In genomic region chr15:6882180-6882579, GRCm38 (mm10) we compare ENCODE assay signal across 10 mouse cellular contexts. TPM values are rescaled to one million over a fixed set of nuclear protein-coding genes. Genes with fewer than 3 reads are reported as not detected.
DNase-seq lines count a peak whose midpoint lies in the region; ATAC-seq and TF ChIP-seq lines count a peak whose summit lies in the region.
"Had no signal": no experiment of that assay in that cellular context is flagged by ENCODE, and none has a peak within 500 bp of the region (broad histone marks: within the 10 kb centered on the region; RNA-seq: fewer than 3 reads in every experiment).

No protein-coding gene starts in this region.

- 39% methylated on average over 7 of the region's 7 CpGs for WGBS in embryonic facial prominence, embryonic 11.5 days
- 24% methylated on average over 7 of the region's 7 CpGs for WGBS in liver, postnatal 0 days (ENCODE audit: insufficient replicate concordance)

- H3K36me3 ChIP-seq in megakaryocyte, embryonic 14.5 days (replicated peaks; ENCODE audit: low read length) = no peaks in the 10 kb centered on the region
- H3K36me3 ChIP-seq in embryonic facial prominence, embryonic 11.5 days (replicated peaks; ENCODE audit: control insufficient read depth, insufficient read depth, low read depth, low read length) = no peaks in the 10 kb centered on the region
- no peaks in the 10 kb centered on the region for H3K36me3 ChIP-seq in liver, postnatal 0 days (replicated peaks; ENCODE audit: insufficient read depth, low read length)
- H3K36me3 ChIP-seq: G1E had no signal

- H3K9ac ChIP-seq in embryonic facial prominence, embryonic 11.5 days (replicated peaks; ENCODE audit: low read length) = no peak overlapping the region
- H3K9ac ChIP-seq in liver, postnatal 0 days (replicated peaks) = no peak overlapping the region

- H3K27me3 ChIP-seq in megakaryocyte, embryonic 14.5 days (replicated peaks) = peaks cover 31% of the 10 kb centered on the region
- H3K27me3 ChIP-seq in embryonic facial prominence, embryonic 11.5 days (ENCODE audit: control insufficient read depth, insufficient read depth, low read length) = no peaks in the 10 kb centered on the region
- H3K27me3 ChIP-seq in liver, postnatal 0 days (ENCODE audit: insufficient read depth, low read length) = no peaks in the 10 kb centered on the region

- H3K4me2 ChIP-seq in embryonic facial prominence, embryonic 11.5 days (ENCODE audit: low read depth, low read length) = no peak overlapping the region
- no peak overlapping the region for H3K4me2 ChIP-seq in liver, postnatal 0 days (ENCODE audit: low read depth, low read length)

- DNase-seq in embryo, embryonic 10 days (ENCODE audit: low spot score) = peak; percentile 48
- no peak for DNase-seq in embryo, embryonic 9.5 days (ENCODE audit: extremely low spot score)
- DNase-seq in embryonic facial prominence, embryonic 11.5 days (ENCODE audit: low spot score) = peak; percentile 53
- DNase-seq in liver, postnatal 0 days = no peak
- no peak for DNase-seq in thymus, postnatal 25 days

- H3K4me3 ChIP-seq in megakaryocyte, embryonic 14.5 days (replicated peaks) = peak overlapping the region; percentile 42
- H3K4me3 ChIP-seq in embryonic facial prominence, embryonic 11.5 days (ENCODE audit: low read depth, low read length) = no peak overlapping the region
- no peak overlapping the region for H3K4me3 ChIP-seq in liver, postnatal 0 days (ENCODE audit: low read depth, low read length)
- H3K4me3 ChIP-seq: myocyte had no signal

- no peak overlapping the region for H3K27ac ChIP-seq in embryonic facial prominence, embryonic 11.5 days (replicated peaks; ENCODE audit: low read depth, low read length)
- no peak overlapping the region for H3K27ac ChIP-seq in liver, postnatal 0 days (ENCODE audit: low read depth)

- no peak for TF ChIP-seq EP300 in liver, postnatal 0 days (IDR thresholded peaks at IDR 0.05; ENCODE audit: low read depth)

- peak; percentile 48 for TF ChIP-seq CTCF in liver, postnatal 0 days (IDR thresholded peaks at IDR 0.05; ENCODE audit: low read depth)

- peaks cover 11% of the 10 kb centered on the region for H3K4me1 ChIP-seq in megakaryocyte, embryonic 14.5 days
- H3K4me1 ChIP-seq in embryonic facial prominence, embryonic 11.5 days (ENCODE audit: control insufficient read depth, insufficient read depth, low read length) = no peaks in the 10 kb centered on the region
- H3K4me1 ChIP-seq in liver, postnatal 0 days (ENCODE audit: insufficient read depth) = no peaks in the 10 kb centered on the region

- no peak for ATAC-seq in megakaryocyte, adult 5-6 weeks (ENCODE audit: poor library complexity, severe bottlenecking)
- no peak for ATAC-seq in embryonic facial prominence, embryonic 11.5 days (replicated peaks; ENCODE audit: insufficient number of reproducible peaks, low FRiP score, low TSS enrichment, low read depth)
- ATAC-seq in liver, postnatal 0 days = no peak
- no peak for ATAC-seq in inflammation-experienced regulatory T-cells, adult 6 months

- H3K9me3 ChIP-seq in megakaryocyte, embryonic 14.5 days = no peaks in the 10 kb centered on the region
- no peaks in the 10 kb centered on the region for H3K9me3 ChIP-seq in embryonic facial prominence, embryonic 11.5 days (replicated peaks; ENCODE audit: control insufficient read depth, low read length)
- no peaks in the 10 kb centered on the region for H3K9me3 ChIP-seq in liver, postnatal 0 days (ENCODE audit: low read length)
- H3K9me3 ChIP-seq: G1E had no signal

RNA-seq across cellular contexts. Expression of gene Osmr, which starts 7.4 kb away (rescaled TPM):
- not detected in 2 replicates for polyA plus RNA-seq in megakaryocyte, embryonic 14.5 days (2012; ENCODE audit: insufficient read depth, low replicate concordance)
- 0.02 TPM in 1 of 2 replicates, not detected in the other for total RNA-seq in megakaryocyte, adult 5-6 weeks (2015)
- 0.77 TPM in 1 of 2 replicates, not detected in the other for total RNA-seq in megakaryocyte, adult 5-6 weeks (2017)
- polyA plus RNA-seq in embryonic facial prominence, embryonic 11.5 days (2014; fragmentation: Nextera tagmentation; extraction: Ambion mirVana) = 0.22 and 0.42 TPM in 2 replicates
- 0.54 and 0.88 TPM in 2 replicates for polyA plus RNA-seq in liver, postnatal 0 days (2015; fragmentation: Nextera tagmentation; extraction: Ambion mirVana)
- polyA plus RNA-seq in inflammation-experienced regulatory T-cells, adult 6 months (2017; shearing (Covaris generic)) = under 1 TPM in 1 of 3 experiments, not detected in 2; 0.26 TPM
- polyA plus RNA-seq: G1E had no signal

Comparison
In these comparisons a context has a peak if more than half of its experiments do, and no peak if none do; other contexts are left out.
1. DNase-seq: peak in embryo, embryonic 10 days (single experiment) and embryonic facial prominence, embryonic 11.5 days (single experiment); none in embryo, embryonic 9.5 days (single experiment), liver, postnatal 0 days (single experiment) and thymus, postnatal 25 days (single experiment).